Mouse (Mus musculus): ENCODE results near the gene Lrrc72. TPM values are rescaled to one million over a fixed set of nuclear protein-coding genes. Genes with fewer than 3 reads are reported as not detected.

Gene Lrrc72
- polyA plus RNA-seq (2015; fragmentation: Nextera tagmentation; extraction: Ambion mirVana): not detected in 2 replicates

- 95% methylated on average over 9 of the region's 9 CpGs for WGBS
- DNase-seq (ENCODE audit: low spot score): no peak
- Histone ChIP-seq H3K9me3 (ENCODE audit: control insufficient read depth, low read length) (no peaks in the 10 kb centered on the region), H3K36me3 (ENCODE audit: control insufficient read depth, insufficient read depth, low read length) (no peaks in the 10 kb centered on the region), H3K4me1 (replicated peaks; ENCODE audit: control insufficient read depth, insufficient read depth) (no peaks in the 10 kb centered on the region), H3K4me2 (replicated peaks; ENCODE audit: low read depth) (no peak within 1 kb of the TSS), H3K27ac (replicated peaks) (no peak within 1 kb of the TSS), H3K9ac (ENCODE audit: low read length) (no peak within 1 kb of the TSS), H3K4me3 (ENCODE audit: low read depth, low read length) (no peak within 1 kb of the TSS), H3K27me3 (ENCODE audit: control insufficient read depth, insufficient read depth, low read length) (no peaks in the 10 kb centered on the region)
- no peak for ATAC-seq (ENCODE audit: low FRiP score, low TSS enrichment)
- TF ChIP-seq CTCF (IDR thresholded peaks at IDR 0.05; ENCODE audit: low read depth) (no peak), EP300 (optimal IDR thresholded peaks at IDR 0.05) (no peak)
Observed at GRCm38 (mm10) chr12:36253298-36253697, at the start of gene Lrrc72. Gene Lrrc72, minus strand, starts transcription at chr12:36253398.

DNA sequence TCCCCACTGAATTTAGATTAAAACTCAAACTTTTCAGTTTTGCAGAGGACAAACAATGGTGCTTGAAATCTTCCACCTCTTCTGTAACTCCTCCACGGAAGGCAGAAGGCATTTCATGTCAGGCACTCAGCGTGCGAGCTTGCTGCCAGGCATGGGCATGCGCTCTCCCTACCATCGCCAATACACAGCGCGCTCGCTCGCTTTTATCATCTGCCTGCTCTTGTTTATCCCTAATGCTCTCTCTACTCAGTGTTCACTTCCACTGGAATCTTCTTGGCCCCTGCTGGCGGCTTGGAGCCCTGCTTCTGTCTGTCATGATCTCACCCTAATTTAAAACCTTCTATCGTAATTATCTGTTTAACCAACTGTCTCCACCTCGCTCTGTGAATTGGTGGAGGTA is 49.1 kb upstream of the Lrrc72 start:
- Histone ChIP-seq H3K9ac (ENCODE audit: low read length) (no peak overlapping the region), H3K4me1 (replicated peaks; ENCODE audit: control insufficient read depth, insufficient read depth) (no peaks in the 10 kb centered on the region), H3K27ac (replicated peaks) (no peak overlapping the region), H3K9me3 (ENCODE audit: control insufficient read depth, low read length) (no peaks in the 10 kb centered on the region), H3K4me2 (replicated peaks; ENCODE audit: low read depth) (no peak overlapping the region), H3K36me3 (ENCODE audit: control insufficient read depth, insufficient read depth, low read length) (no peaks in the 10 kb centered on the region), H3K27me3 (ENCODE audit: control insufficient read depth, insufficient read depth, low read length) (no peaks in the 10 kb centered on the region), H3K4me3 (ENCODE audit: low read depth, low read length) (no peak overlapping the region)
- ATAC-seq (ENCODE audit: low FRiP score, low TSS enrichment) (no peak), DNase-seq (ENCODE audit: low spot score) (no peak)
- TF ChIP-seq EP300 (optimal IDR thresholded peaks at IDR 0.05) (no peak), CTCF (IDR thresholded peaks at IDR 0.05; ENCODE audit: low read depth) (no peak)
- 80% methylated on average over 12 of the region's 12 CpGs for WGBS

- Histone ChIP-seq H3K9me3 (ENCODE audit: control insufficient read depth, low read length) (no peaks in the 10 kb centered on the region), H3K9ac (ENCODE audit: low read length) (no peak overlapping the region), H3K27ac (replicated peaks) (no peak overlapping the region), H3K4me1 (replicated peaks; ENCODE audit: control insufficient read depth, insufficient read depth) (no peaks in the 10 kb centered on the region), H3K27me3 (ENCODE audit: control insufficient read depth, insufficient read depth, low read length) (no peaks in the 10 kb centered on the region), H3K36me3 (ENCODE audit: control insufficient read depth, insufficient read depth, low read length) (no peaks in the 10 kb centered on the region), H3K4me3 (ENCODE audit: low read depth, low read length) (no peak overlapping the region), H3K4me2 (replicated peaks; ENCODE audit: low read depth) (no peak overlapping the region)
- no peak for DNase-seq (ENCODE audit: low spot score)
- TF ChIP-seq EP300 (optimal IDR thresholded peaks at IDR 0.05) (no peak), CTCF (IDR thresholded peaks at IDR 0.05; ENCODE audit: low read depth) (no peak)
- WGBS: 80% methylated on average over 6 of the region's 6 CpGs
- ATAC-seq (ENCODE audit: low FRiP score, low TSS enrichment): no peak
Observed at GRCm38 (mm10) chr12:36291346-36291745, 38.1 kb upstream of the Lrrc72 start.

- DNase-seq (ENCODE audit: low spot score) (no peak), ATAC-seq (ENCODE audit: low FRiP score, low TSS enrichment) (no peak)
- Histone ChIP-seq H3K4me3 (ENCODE audit: low read depth, low read length) (no peak overlapping the region), H3K27ac (replicated peaks) (no peak overlapping the region), H3K9me3 (ENCODE audit: control insufficient read depth, low read length) (no peaks in the 10 kb centered on the region), H3K4me2 (replicated peaks; ENCODE audit: low read depth) (no peak overlapping the region), H3K9ac (ENCODE audit: low read length) (no peak overlapping the region), H3K4me1 (replicated peaks; ENCODE audit: control insufficient read depth, insufficient read depth) (no peaks in the 10 kb centered on the region), H3K27me3 (ENCODE audit: control insufficient read depth, insufficient read depth, low read length) (no peaks in the 10 kb centered on the region), H3K36me3 (ENCODE audit: control insufficient read depth, insufficient read depth, low read length) (no peaks in the 10 kb centered on the region)
- 75% methylated on average over 4 of the region's 4 CpGs for WGBS
- no peak for TF ChIP-seq EP300 (optimal IDR thresholded peaks at IDR 0.05)
Observed at GRCm38 (mm10) chr12:36290465-36290864, 37.3 kb upstream of the Lrrc72 start.

GRCm38 (mm10) chr12:36289634-36290033 is 36.4 kb upstream of the Lrrc72 start:
- DNase-seq (ENCODE audit: low spot score) (no peak), ATAC-seq (ENCODE audit: low FRiP score, low TSS enrichment) (no peak)
- H3K9ac ChIP-seq (ENCODE audit: low read length): no peak overlapping the region
- no peak overlapping the region for H3K4me3 ChIP-seq (ENCODE audit: low read depth, low read length)
- no peaks in the 10 kb centered on the region for H3K4me1 ChIP-seq (replicated peaks; ENCODE audit: control insufficient read depth, insufficient read depth)
- H3K4me2 ChIP-seq (replicated peaks; ENCODE audit: low read depth): no peak overlapping the region
- no peak overlapping the region for H3K27ac ChIP-seq (replicated peaks)
- WGBS: 79% methylated on average over 8 of the region's 8 CpGs
- no peaks in the 10 kb centered on the region for H3K27me3 ChIP-seq (ENCODE audit: control insufficient read depth, insufficient read depth, low read length)
- no peaks in the 10 kb centered on the region for H3K9me3 ChIP-seq (ENCODE audit: control insufficient read depth, low read length)
- TF ChIP-seq EP300 (optimal IDR thresholded peaks at IDR 0.05): no peak
- TF ChIP-seq CTCF (IDR thresholded peaks at IDR 0.05; ENCODE audit: low read depth): no peak
- H3K36me3 ChIP-seq (ENCODE audit: control insufficient read depth, insufficient read depth, low read length): no peaks in the 10 kb centered on the region

- 30% methylated on average over 3 of the region's 3 CpGs for WGBS
- Histone ChIP-seq H3K36me3 (ENCODE audit: control insufficient read depth, insufficient read depth, low read length) (no peaks in the 10 kb centered on the region), H3K9me3 (ENCODE audit: control insufficient read depth, low read length) (no peaks in the 10 kb centered on the region), H3K4me1 (replicated peaks; ENCODE audit: control insufficient read depth, insufficient read depth) (no peaks in the 10 kb centered on the region), H3K9ac (ENCODE audit: low read length) (no peak overlapping the region), H3K27ac (replicated peaks) (no peak overlapping the region), H3K4me2 (replicated peaks; ENCODE audit: low read depth) (no peak overlapping the region), H3K4me3 (ENCODE audit: low read depth, low read length) (no peak overlapping the region), H3K27me3 (ENCODE audit: control insufficient read depth, insufficient read depth, low read length) (no peaks in the 10 kb centered on the region)
- DNase-seq (ENCODE audit: low spot score) (no peak), ATAC-seq (ENCODE audit: low FRiP score, low TSS enrichment) (no peak)
- TF ChIP-seq EP300 (optimal IDR thresholded peaks at IDR 0.05) (no peak), CTCF (IDR thresholded peaks at IDR 0.05; ENCODE audit: low read depth) (no peak)
Observed at GRCm38 (mm10) chr12:36274823-36275222, 21.6 kb upstream of the Lrrc72 start.

Measured in stomach, postnatal 0 days (tissue).